Mouse (Mus musculus): Measurements from ENCODE around the gene Kdm3a.

DNA sequence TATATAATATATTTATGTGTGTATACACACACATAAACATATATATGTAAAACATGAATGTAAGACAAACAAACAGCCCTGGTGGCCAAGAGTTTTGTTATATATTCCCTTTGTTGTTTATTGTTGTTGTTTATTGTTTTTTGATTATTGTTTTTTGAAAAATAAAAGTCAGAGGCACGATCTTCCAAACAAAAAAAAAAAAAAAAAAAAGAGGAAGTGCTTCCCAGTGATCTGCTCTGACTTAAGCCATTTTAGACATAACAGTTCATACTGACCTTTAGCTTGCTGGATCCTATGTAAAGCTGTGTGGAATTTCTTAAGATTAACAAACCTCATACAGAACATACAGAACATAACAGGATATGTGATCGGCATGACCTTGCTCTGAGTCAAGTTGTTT is 19.1 kb upstream of the Kdm3a start:
- TF ChIP-seq CTCF (IDR thresholded peaks at IDR 0.05; ENCODE audit: extremely low read depth, insufficient read length, insufficient replicate concordance, low read depth, low read length): no peak
- TF ChIP-seq POLR2A (IDR thresholded peaks at IDR 0.05; ENCODE audit: low read depth, low read length): no peak
